Mouse (Mus musculus) spleen, adult 18-20 months (tissue): ENCODE measurements around the gene Dcdc2c.

Source experiments
- DNase-seq, 2 experiments: peaks; one replicate each; pipeline ENCODE4 v3.0.0; 2022; ENCODE audit warnings: mixed read lengths in 2 of 2

The Dcdc2c gene

DNA sequence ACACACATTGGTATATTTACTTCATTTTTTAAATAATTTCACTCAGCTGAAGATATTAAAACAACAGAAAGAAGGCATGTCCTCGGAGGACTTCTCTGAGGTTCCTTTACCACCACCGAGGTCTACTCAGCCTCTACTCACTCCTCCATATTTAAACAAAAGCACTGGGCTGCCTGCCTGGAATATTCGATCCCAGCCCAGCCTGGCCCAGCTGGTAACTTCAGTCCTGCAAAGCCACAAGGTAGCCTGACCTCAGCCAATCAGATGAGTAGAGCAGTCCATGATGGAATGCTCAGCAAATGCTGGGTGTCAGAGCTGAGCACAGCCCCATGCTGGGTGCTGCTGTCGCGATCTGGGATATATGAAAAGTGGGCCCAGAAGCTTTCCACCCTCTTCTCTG, 115.7 kb downstream of the Dcdc2c start:
- DNase-seq, result no peak

DNA sequence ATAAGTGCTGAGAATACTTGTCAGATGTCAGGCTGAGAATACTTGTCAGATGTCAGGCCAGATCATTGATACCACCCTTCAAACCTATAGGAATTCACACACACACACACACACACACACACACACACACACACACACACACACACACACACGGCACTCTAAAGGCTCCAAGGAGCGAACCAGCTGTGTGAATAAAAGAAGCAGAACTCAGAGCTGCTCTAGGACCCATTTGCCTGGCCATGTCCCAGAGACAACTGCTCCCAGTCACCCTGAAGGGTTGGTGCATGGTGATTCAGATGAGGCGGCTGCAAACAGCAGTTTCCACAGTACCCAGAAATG, 119.5 kb downstream of the Dcdc2c start:
- no peak for DNase-seq

DNA sequence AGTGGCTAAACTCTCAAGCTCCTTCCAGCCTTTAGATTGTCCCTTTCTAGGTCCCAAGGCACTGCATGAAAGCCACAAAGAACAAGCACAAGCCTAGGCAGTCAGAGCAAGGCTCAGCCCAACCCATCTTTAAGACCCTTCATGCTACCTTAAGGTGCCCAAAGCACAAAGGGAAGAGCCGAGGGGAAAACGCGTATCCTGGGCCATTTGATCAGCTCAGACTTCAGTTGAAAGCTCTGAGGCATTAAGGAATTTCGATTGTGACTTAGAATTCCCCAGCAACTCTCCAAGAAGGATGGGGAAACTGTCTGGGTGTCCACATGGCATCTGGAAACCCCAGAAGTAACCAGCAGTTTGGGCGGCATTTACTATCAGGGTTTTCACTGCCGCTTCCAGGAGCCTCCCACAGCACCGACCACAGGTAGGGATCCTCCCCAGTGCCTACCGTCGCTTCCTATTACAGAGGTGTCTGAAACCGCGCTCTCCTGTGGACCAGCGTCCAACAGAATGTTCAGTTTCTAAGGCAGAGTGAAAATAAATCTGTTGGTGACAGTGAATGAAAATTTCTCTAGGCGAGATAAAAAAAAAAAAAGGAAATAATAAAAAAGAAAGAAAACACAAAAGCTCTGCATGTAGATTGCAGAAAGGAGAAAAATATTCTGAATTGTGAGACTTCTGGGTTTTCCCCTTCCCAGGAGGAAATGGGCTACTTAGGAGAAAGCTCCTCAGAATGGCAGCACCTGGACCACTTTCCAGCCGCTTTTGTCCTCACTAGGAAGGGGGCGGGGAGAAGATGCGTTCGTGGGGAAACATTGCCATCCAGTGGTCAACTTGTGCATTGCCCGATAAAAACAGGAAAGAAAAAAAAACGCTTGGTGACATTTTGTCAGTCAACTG, 120.1 kb downstream of the Dcdc2c start:
- no peak for DNase-seq

DNA sequence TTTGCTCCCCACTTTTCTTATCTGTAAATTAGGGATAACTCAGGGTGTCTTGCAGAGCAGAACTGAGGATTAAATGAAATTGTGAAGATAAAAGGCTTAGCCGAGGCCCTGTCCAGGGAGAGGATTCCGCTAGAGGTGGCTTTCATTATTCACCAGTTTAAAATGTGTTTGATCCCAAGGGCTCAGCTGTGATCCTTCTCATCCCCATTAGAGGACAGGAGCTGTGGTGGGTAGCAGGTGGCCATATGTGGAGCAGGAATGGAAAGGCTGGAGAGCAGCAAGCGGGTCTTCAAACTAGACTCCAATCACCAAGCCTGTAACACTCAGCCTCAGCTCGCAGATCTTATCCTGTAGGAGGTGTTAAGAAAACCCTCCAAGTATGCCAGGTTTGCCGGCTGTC, 122.3 kb downstream of the Dcdc2c start:
- DNase-seq, result no peak

DNA sequence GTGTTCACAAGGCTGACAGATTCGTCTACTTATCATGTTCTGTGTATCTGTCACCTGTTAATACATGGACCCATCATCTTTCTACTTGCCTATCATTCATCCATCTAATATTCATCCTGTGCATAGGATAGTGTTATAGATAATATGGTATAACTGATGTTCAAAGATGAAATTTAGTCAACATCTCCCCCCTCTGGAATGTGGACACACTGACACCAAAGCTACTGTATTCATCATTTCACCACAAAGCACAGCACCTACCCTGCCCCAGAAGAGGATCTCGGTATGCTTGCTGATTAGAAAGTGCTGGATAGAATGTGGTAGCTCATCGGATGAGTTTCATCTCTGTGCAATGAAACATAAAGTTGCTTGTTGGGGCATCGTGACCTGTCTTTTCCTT, 135.2 kb downstream of the Dcdc2c start:
- DNase-seq, result no peak

DNA sequence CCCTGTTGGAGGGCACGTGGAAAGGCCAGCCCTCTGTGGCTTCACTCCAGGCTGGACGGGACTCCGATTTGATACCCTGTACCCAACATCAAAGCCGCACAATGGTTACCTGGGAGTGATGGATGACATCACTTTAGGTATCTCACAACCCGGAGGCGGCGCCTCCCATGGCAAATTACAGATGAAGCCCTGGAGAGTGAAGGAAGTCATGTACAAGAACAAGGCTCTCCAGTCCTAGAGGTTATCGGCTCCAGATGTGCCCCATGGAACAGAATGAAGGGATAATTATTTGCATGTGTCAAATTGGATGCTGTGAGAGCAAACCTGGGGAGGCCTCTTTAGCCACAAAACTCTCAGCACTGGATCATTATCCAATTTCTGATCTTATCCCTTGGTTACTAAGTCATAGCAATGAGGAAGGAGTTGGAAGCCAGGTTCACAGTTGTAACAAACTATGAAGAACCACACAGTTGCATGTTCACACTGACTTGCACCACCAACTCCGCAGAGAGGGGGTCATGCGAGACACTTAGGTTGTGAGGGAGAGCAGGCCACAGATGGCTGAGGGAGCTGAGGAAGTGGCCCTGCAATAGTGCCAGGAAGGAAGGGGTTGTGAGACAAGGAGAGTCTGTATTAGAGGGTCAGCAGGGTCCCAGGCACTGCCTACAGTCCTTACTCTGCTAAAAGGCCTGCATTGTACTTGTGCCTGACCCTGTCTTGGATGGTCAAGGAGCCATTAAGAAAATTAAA, 144.4 kb downstream of the Dcdc2c start:
- DNase-seq, result no peak

DNA sequence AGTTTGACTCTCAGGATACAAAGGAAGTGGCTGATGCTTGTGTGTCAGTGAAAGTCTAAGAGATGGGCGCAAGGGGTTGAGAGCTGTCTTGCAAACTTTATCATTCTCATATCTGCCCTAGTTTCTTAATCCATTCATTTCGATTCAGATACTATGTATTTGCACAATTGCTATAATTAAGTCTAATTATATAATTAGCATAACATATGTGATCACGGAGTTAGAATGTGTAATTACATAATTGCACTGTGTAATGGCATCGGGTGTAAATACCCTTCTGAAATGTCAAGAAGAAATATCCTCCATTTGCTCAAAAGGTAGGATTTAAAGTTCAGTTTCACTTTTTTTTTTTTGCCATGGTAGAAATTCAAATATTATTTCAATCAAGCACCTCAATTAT, 149.9 kb downstream of the Dcdc2c start:
- DNase-seq, result no peak

DNA sequence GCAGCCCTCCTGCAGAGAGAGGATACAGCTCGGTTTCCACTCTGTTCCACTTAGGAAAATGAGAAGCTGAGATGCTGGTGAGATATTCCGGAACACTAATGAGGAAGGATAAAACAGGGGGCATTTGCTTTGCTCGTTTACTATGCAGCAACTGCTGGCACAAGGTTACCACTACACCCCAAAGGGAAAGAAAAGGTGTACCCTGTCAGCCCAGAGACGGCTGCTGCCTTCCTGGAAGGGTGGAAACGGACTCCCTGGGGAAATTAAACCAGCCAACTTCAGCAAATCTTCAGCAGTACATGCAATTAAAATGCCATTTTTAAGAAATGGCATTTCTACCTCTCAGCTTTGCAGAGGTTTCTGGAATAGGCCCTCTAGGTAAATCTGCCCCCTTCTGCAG, 150.8 kb downstream of the Dcdc2c start:
- DNase-seq, result no peak

DNA sequence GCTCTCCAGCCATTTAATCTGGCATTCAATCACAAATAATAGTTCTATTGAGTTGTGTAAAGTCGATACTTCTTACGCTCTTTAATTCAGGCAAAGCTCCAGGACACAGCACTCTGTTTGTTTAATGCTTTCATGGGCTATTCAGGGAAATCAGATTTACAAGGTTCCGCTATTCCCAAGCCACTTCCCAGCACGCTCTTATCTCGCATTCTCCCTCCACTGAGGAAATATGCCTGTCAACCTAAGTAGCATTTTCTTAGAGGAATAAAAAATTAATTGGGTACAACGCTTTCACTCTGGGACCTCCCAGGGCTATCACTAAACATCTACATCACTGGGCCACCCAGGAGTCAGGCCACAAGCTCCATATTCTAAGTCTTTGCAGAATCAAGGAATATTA, 160.1 kb downstream of the Dcdc2c start:
- no peak for DNase-seq
